Mouse (Mus musculus) effector memory CD4-positive, alpha-beta T cell, adult 7 months (primary cell): ENCODE measurements around the gene Stk16. TPM values are rescaled to one million over a fixed set of nuclear protein-coding genes. Genes with fewer than 3 reads are reported as not detected.

Experiments used
- polyA plus RNA-seq: library from polyadenylated mRNA; unstranded; fragments of 100-300 nt; shearing (Covaris generic); gene quantifications from one replicate; pipeline ENCODE4 v1.2.1, GENCODE M21; 2017

The Stk16 gene
- 59.4 TPM for polyA plus RNA-seq

DNA sequence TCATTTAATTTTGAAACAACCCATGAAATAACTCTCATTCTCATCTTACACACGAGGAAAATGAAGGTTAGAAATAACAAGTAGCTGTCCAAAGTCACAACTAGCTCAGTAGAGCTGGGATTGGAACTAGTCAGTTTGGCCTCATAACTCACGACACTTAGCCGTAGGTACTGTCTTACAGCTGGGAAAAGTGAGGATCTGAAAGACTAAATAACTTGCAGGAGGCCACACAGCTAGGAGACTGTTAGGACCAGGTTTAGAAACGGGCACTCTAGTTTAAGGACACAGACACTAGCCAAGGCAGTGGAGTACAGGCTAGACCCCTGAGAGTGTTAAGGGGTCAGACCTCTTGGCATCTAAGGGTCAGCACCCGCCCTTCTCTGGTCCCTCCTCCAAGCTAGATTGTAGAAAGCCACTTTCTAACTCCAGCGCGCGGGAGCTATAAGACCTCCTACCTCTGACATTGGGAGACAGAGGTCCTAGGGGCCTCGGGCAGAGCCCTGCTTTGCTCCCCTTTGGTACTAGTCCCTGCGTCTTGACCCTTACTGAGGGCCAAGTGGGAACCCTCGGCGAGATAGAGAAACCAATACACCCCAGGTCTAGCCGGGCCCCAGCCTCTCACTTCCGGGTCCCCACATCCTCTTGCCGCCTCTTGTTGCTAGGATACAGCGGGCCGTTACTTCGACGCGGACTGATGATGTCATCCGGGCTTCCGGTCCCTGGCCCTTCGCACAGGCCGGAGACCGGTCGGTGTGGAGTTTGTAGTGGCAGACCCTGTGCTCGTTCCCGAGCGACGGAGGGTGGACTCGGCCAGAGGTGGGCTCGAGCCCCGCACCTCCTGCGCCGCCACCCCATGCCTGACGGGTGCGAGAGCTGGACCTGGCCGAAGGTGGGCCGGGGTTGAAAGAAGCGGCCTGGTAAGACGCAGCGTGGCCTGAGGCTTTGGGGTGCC lies at the start of gene Stk16, which contains the start of gene Glb1l:
TSS of gene Stk16 (plus strand) at position 703 of the 952 bp plus-strand sequence.
TSS of gene Glb1l (minus strand) at position 678 of the 952 bp plus-strand sequence.

DNA sequence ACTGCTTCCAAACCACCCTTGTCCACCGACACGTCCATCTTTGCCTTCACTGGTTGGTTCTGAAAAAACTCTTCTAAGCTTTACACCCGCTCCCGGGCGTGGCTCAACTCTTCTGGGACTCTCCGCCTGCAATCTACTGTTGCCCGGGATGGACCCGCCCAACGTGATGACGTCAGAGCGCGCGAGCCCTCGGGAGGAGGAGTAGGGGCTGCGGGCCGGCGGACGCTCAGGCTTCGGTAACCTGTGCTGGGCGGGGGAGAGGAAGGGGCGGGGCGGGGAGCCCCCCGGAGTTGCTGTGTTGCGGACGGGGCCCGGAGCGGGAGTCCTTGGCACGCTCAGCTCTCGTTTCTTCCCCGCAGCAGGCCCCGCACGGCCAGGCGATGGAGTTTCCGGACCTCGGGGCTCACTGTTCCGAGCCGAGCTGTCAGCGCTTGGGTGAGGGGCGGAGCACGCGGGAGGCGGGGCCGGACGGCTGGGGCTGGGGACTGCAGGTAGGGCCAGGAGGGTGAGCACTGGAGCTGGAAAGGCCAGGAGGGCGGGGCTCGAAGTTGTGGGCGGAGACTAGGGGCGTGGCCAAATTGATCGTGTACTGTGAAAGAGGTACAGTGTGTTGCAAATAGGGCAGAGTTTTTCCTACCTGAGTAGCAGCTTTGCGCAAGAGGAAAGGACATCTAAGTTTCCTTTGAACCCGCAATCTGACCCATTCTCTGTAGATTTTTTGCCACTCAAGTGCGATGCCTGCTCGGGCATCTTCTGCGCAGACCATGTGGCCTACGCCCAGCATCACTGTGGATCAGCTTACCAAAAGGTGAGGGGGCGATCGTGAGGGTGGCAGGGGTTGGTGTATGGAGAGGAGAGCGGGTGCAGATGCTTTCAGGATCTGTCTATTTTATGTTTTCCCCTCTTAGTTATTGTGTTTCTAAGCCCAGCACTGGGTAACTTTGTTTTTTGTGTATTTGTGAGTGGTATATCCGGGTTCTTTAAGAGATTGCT lies 41.9 kb upstream of the Stk16 start, which contains the start of gene Zfand2b:
TSS of gene Zfand2b (plus strand) at position 175 of the 993 bp plus-strand sequence.

DNA sequence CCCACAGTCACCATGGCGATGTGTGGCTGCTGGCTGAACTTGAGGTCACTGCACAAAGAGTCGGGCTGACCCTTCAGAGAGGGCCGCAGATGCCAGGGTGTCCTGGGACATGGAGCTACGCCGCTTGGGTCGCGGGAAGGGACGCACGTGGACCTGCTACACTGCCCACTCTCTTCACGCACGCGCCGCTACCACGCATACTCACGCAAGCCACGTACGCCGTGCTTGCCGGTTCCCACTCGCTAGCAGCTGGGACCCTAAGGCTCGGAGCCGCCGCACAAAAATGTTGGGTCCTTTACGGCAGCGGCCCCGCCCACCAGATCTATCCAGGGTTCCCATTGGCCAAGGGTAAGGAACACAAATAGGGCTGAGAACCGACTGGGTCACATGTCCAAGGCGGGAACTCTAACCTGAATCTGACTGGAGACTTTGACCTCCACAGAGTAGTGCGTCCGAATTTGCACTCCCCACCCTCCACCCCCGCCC lies 30.5 kb upstream of the Stk16 start, which contains the start of gene Abcb6:
TSS of gene Abcb6 (minus strand) at position 288 of the 486 bp plus-strand sequence.

DNA sequence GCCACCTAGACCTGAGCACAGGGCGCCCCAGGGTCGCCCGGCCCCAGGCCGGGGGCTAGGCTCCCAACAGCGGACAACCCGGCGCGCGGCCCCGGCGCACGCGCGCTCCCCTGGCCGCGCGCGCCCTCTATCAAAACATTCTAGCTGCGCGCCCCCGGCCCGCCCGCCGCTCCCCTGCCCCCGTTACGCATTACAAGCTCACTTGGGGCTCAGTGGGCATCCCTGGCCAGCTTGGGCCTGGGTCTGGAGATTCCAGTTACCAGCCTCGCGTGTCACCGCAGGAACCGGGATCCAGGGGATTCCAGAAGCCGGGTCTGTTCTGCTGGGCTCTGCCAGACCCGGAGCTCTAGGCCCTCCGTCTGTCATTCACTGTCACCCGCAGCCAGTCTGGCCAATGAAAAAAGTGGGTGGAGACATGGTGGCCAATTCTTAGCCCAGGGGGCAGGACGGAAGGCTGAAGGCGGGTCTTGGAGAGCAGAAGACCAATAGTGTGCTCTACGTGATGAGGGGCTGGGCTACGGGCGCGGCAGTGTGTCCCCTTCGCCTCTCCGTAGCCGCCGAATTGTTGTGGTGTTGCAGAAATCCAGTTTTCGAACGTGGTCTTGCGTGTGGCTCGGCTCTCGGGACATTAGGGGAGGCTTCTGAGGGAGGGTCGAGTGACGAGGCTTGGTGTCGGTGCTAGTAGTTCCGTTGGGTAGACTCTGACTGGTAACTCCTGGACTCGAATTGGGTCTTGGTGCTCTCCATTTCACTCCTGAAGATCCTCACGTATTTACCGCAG lies 18.8 kb upstream of the Stk16 start, which contains the start of the genes Ankzf1 and Atg9a:
TSS of gene Ankzf1 (plus strand) at position 530 of the 781 bp plus-strand sequence.
TSS of gene Atg9a (minus strand) at position 575 of the 781 bp plus-strand sequence.

DNA sequence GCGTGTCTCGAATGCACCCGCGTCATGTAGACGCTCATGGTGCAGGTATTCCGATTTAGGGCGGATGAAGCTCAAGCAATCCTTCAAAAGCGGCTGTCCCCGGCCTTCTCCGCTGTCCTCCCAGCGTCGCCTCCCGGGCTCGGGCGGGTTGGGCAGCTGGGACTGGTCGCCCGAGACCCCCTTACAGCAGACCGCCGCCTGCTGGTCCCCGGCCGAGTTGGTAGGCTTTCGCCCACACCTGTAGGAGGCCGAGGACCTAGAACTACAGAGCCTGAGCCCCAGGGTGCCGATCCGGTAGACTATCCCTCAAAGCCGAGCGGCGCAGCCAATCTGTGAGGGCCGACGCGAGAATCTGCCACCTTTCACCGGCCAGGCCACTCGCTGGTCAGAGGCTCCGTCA lies 8.9 kb downstream of the Stk16 start, which contains the start of gene Tuba4a:
TSS of gene Tuba4a (minus strand) at position 335 of the 400 bp plus-strand sequence.

DNA sequence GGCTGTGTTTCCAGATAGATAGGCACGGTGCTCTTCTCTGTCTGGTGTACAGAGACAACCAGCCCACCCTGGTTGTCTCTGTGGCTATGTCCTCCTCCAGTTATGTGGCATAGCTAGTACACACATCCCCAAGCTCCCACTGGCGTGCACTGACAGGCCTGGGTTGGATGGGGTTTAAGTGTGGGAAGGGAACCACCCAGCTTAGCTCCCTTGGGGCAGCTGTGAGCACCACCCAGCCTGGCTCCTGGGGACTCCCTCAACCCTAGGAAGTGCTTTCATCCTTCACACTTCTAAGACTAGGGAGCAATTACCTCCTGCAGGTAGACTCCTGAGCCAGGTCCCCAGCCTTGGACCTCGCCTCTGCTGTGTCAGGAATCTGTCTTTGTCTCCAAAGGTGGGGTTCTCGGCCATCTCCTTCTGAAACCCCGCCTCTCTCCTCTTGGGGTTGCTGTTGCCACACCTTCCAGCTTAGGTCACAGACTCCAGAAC lies 21.1 kb downstream of the Stk16 start, which contains the start of gene A630095N17Rik:
TSS of gene A630095N17Rik (minus strand) at position 439 of the 489 bp plus-strand sequence.

DNA sequence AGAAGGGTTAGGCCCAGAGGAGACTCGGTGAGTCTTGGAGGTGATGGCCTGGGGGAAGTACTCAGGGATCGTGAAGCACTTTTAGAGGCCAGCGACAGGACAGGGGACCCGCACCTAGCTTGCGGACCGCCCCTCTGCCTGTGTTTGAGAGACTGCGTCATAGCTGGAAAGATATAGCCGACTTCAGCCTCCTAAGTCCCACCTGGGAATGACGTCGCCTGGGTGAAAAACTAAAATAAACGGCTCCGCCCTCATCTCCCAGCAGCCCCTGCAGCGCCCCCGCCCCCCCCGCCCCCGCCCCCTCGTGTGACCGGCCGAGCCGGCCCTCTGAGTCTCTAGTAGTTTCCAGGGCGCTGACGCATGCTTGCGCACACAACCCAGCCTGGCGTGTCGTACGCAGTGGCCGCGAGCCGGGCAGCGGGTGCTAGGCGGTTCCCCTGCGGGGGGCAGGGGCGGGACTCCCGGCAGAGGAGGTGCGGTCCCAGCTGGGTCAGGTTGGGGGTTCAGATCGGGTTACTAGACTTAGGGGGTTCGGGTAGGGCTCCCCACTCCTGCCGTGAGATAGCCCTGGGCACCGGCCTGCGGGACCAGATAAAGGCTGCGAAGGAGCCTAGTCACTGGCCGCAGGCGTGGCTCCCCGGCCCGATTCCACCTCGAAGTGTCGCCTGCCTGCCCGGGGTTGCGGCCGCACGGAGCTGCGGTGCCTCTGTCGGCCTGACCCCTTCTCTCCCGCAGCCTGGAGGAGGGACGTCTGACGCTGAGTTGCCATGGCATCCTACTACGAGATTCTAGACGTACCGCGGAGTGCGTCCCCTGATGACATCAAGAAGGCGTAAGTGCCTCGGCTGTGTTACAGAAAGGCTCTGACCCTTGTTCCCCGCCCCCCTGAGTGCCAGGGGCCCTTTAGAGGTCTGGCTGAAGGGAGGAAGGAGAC lies 25.7 kb downstream of the Stk16 start, which contains the start of gene Dnajb2:
TSS of gene Dnajb2 (plus strand) at position 290 of the 934 bp plus-strand sequence.

DNA sequence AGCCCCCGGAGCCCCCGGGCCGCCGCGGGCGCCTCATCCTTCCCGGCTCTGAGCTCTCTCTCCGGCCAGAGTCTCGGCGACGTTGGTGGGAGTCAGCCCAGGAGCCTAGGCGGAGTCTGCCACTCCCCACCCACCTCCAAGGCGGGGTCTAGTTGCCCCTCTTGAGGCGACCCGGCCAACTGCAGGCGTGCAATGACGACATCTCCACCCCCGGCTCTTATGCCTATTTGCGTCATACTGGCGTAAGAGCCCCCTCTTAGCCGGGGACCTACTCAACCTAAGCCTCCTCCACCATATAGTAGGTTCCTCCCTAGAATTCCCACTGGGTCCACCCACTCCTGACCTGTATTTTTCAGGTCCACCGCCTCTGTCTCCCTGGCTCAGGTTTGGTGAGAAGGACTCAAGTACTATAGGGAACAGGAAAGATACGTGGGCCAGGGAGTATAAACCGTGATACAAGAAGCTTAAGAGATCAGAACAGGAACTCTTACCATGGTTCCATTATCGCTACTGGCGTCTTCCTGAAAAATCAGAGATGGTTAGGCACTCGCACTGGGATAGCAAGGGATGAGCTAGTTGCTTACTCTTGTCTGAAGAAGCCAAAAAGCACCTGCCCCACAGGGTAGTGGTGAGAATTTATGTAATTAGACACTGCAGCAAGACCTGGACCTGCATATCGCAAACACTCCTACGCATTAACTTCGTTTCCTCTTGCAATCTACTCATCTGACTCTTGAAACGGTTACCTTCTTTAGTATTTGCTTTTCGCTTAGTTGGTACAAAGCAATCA lies 53.6 kb downstream of the Stk16 start, which contains the start of gene Ptprn:
TSS of gene Ptprn (minus strand) at position 412 of the 790 bp plus-strand sequence.

Other genes with a start within 250 kb of the Stk16 start
- gene Nhej1, start 85.6 kb upstream of the Stk16 start, polyA plus RNA-seq = 6.5 TPM
- gene Slc23a3, start 76.9 kb upstream of the Stk16 start, polyA plus RNA-seq = 0.30 TPM
- 159 TPM for gene Cnppd1, start 68.1 kb upstream of the Stk16 start, polyA plus RNA-seq
- gene Retreg2, start 68.1 kb upstream of the Stk16 start, polyA plus RNA-seq = 86.1 TPM
- 76.0 TPM for gene Zfand2b, start 42.2 kb upstream of the Stk16 start, polyA plus RNA-seq
- 3.3 TPM for gene Abcb6, start 30.4 kb upstream of the Stk16 start, polyA plus RNA-seq
- 19.0 TPM for gene Ankzf1, start 18.7 kb upstream of the Stk16 start, polyA plus RNA-seq
- gene Atg9a, start 18.6 kb upstream of the Stk16 start, polyA plus RNA-seq = 17.3 TPM
- 7.4 TPM for gene Glb1l, start within 50 bp of the Stk16 start, polyA plus RNA-seq
- gene Tuba4a, start 9.0 kb downstream of the Stk16 start, polyA plus RNA-seq = 208 TPM
- not detected for gene A630095N17Rik, start 21.3 kb downstream of the Stk16 start, polyA plus RNA-seq
- gene Dnajb2, start 25.6 kb downstream of the Stk16 start, polyA plus RNA-seq = 109 TPM
- gene Ptprn, start 53.7 kb downstream of the Stk16 start, polyA plus RNA-seq = 0.13 TPM
- gene Resp18, start 67.6 kb downstream of the Stk16 start, polyA plus RNA-seq = not detected
- gene Dnpep, start 107.2 kb downstream of the Stk16 start, polyA plus RNA-seq = 42.9 TPM
- not detected for gene Des, start 149.5 kb downstream of the Stk16 start, polyA plus RNA-seq
- gene Speg, start 164.5 kb downstream of the Stk16 start, polyA plus RNA-seq = 0.59 TPM
- 97.2 TPM for gene Gmppa, start 225.1 kb downstream of the Stk16 start, polyA plus RNA-seq
- gene Asic4, start 239.6 kb downstream of the Stk16 start, polyA plus RNA-seq = not detected